Mouse (Mus musculus): ENCODE measurements around the gene Snx30.
A peak's percentile ranks its signal among the peaks of the same experiment; 100 is the strongest.
"Not testable (repeated sequence)": the region's sequence is repeated elsewhere in the genome, so short reads cannot be mapped to it uniquely, and the experiment has no call there.

Snx30 gene

DNA sequence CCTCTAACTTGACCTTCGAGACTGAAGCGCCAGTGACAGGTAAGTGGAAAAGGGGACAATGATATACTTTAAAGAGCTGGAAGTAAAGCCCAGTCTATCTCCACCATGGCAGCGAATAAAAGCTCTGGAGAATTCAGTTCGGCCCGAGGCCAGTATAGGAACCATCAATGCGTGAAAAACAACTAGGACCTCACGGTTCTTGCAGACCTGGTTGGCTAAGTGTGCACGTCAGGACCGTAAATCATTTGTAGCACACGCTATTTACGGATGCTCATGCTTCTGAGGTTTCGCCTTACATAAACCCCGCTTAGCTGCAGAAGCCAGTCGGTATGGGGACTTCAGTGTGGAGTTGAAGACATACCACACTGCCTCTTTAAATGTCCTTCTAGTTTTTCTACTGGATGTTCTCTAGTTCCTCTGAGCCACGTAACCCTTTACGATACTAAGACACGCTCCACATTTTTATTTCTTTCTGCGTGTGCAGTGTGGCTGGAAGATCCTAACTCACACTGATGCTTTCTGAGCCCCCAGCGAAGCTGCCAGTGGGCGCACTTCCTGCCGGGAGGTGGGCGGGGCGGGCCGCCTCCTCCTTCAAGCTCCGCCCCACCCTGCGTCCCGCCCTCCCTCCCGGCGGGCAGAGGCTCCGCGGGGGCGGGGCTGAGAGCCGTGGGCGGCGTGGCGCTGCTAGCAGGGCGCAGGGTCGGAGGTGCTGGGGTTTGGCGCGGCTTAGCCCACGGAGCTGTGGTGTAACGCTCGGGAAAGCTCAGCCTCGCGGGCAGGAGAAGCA, at the start of gene Snx30:
Gene Snx30 (plus strand): TSS at position 660 of the 787 bp plus-strand sequence.
- peak; percentile 81 for DNase-seq (ENCODE audit: low read depth, low spot score)

DNA sequence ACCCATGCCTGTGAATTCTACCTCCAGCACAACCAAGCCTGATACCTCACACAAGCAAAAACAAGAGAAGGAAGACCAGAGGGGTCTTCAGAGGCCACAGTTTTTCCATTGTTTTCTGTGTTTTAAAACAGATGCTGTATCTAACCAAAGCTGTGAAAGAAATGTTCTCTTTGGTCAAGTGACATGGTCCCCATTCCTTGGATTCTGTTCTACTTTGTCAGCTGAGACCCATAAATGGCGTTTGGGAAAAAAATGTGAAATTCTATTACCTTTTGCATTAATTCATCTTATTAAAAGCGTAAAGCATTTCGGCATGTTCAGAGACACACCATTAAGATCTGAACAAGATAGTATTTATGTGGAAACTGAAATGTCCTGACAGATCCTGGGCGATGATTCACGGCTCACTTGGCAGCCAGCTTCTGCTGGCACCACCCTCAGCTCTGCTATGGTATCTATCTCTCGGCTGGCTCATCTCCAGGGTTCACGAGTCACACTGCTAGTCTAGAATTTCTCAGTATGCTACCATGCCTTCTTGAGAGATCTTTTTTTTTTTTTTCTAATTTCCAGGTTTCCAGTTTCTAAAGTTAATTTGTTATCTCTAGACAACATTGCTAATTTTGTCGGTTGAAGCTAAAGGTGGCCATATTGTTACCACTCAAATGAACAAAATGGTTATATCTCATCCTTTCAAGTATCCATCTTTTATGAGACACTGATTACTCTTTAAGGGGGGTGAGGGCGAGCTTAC, 49.1 kb upstream of the Snx30 start:
- no peak for DNase-seq (ENCODE audit: low read depth, low spot score)

DNA sequence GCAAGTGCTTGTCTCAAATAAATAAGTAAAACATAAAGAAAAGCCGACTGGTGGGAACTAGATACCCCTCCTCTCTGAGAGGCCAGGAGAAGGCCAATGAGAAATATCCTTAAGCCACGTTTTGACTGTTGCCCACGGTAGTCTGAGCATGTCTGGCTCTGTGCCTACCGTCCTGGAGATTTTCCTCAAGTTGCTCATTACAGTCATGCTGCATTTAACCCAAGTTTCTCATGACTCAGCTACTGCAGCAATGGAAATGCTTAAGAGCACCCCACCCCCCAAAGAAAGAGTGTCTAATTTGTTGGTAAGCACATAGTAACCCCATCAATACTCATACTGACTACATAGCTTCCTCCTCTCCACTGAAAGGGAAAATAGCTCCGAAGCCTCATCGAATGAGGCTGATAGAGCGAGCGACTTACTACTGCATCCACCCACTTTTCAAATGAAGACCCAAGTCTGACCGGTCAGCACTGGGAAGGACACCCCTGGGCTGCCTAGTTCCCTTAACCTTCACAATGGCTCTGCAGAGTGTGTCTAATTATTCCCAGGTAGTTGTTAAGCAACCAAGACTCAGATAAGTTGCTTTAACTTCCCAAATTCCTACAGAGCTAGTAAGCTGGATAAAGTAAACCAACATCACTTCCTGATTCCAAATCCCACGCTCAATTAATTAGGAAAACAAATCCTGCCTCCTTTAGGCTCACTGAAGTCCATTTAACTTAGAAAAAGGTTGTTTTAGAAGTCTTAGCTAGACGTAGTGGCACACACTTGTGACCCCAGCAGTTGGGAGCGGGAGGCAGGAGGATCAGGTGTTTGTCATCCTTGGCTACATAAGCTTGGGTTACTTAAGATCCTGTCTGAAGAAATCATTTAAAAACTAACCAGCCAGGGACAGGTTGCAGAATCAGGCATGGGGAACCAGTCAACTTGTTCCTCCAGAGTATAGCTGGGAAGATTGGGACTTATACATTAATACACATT, 47.9 kb upstream of the Snx30 start:
- DNase-seq (ENCODE audit: low read depth, low spot score): no peak

DNA sequence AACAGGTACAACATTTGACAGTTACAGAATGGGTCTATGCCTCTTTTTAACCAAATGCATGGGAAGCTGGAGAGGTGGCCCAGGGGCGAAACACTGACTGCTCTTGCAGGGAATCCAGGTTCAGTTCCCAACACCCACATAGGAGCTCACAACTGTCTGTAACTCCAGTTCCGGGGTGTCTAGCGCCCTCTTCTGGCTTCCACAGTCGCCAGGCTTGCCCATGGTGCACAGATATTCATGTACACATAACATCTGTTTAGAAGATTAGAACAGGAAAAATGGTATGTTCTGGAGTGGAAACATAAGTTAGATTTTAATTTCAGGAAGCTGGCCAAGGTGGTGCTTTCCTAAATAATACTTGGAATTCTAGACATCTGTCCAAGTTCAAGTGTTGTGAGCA, 45.6 kb upstream of the Snx30 start:
- DNase-seq (ENCODE audit: low read depth, low spot score): no peak

DNA sequence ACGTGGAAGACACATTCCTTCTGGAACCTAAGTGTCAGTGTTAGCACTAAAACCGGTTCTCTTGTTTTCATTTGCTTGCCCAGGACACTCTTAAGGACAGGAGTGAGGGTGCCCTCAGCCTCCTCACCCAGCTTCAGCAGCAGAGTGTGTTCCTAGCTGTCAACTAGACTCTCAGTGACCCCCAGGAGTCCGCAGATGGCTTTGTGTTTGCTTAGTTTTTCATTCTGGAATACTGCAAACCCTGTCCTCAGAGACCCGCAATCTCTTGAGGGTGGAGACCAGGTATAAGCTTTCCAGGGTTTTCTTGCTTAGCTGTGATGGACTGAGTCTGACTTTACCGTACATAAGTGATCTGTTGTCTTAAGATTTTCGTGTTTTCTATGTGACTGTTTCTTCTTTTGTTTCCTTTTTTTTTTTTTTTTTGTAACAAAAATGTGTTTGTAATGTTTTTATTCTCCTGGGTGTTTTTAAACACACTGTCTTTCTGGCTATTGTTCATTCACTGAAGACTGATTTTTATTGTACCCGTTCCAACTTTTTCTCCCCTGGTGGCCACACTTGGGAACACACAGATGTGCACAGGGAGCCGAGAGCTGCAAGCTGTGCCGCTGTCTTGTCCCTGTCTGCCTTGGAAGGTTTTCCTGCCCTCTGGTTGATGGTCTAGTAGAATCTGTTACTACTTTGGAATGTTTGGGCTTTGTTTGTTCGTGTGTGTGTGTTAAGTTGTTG, 44.8 kb upstream of the Snx30 start:
- DNase-seq (ENCODE audit: low read depth, low spot score): no peak

DNA sequence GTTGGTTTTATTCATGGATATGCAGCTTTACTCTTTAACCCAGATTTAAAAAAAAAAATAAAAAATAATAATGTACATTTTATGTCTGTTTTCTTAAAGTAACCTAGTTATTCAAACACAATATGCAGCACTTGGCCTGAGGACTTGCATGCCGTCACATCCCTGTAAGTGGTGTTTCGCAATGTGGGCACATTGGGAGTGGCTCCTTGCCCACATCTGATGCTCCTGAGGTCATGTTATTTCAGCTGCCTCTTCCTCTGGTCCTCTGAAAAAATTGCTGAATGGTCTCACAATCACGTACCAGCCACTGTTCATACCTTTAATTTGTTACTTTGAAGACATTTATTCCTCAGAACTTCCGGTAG, 44.3 kb upstream of the Snx30 start:
- no peak for DNase-seq (ENCODE audit: low read depth, low spot score)

DNA sequence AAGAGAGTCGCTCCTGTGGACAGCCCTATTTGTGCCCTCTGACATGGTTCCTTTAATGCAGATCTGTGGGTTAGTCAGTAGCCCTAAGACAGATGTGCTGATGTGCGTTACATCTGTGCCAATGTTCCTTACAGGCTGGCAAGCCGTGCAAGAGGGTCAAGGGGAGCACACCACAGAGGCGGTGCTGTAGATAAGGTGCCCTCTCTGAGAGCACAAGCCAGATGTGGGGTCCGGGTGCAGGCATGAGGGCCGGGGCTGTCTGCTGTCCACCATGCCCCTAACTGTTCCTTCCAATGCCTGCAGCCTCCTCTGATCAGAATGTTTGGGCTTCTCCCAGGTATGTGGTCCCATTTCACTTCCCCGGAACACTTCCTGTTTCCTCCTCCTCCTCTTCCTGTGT, 40.7 kb upstream of the Snx30 start:
- no peak for DNase-seq (ENCODE audit: low read depth, low spot score)

DNA sequence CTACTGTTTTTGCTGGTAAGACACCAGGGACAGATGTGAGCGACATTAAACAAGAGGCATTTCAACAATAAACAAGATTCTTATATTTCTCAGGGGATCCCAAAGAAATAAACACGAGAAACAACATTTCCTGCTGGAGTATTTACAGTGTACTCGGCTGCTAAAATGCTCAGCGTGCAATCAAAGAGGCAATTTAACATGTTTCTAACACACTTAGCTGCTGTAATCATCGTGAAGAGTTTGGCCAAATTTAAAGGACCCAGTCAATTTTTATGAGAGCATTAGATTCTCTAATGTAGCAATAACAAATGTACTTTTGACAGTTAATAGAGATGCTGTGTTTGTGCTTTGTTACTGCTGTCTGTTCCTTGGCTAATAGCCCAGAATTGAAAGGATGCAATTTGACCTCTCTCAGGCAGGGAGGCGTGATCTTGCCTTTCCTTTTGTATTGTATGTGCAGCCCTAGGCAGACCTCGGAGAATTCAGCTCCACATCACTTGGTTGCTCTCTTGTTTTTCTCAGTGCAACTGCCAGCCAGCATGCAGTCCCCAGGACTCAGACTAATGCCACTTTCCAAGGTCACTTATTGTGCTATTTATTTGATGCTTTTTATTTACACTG, 40.1 kb upstream of the Snx30 start:
- DNase-seq (ENCODE audit: low read depth, low spot score): no peak

DNA sequence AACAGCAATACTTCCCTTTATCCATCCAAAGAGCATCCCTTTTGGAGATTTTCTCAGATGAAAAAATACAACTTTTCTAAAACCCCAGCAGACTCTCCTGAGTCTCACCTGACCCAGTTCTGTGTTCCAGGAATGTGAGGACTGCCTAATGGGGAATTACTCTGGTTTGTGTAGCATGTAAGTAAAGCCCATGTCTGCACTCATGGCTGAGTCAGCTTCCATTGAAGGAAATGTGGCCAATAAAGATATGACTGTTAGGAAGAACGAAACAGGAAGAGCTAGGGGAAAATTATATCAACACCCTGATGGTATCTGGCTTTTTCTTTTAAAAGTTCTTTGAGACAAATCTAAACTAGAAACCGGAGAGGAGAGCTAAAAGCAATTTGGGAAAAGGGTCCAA, 37.9 kb upstream of the Snx30 start:
- no peak for DNase-seq (ENCODE audit: low read depth, low spot score)

DNA sequence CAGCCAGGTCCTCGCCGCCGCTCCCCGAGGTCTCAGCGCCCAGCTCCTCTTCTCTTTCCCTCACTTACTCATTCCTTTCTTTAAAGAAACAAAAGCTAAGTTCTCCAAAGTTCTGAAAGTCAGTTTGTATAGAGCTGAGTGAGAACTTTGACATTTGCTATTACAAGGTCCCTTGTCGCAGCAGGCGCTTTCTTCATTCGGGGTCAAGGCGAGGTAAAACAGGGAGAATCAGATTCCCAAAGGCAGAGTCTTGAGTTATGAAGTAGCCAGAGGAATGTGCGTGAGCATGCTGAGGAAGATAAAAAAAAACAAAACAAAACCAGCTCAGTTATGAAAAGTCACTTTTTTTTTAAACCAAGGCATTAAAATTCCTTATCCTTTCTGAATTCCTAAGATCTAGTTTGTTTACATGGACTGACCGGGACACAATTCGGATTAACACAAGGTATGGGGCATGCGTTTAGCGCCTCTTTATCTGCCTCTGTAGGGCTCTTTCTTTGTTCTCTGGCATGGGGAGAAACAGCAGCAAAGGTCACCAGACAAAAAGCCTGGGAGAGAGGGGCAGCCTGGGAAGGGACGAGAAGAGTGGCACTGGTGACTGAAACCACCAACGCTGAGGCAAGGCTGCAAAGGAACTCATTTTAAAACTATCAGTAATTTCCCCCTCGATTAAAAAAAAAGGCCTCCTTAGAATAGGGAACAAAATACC, 33.3 kb upstream of the Snx30 start:
- DNase-seq (ENCODE audit: low read depth, low spot score): no peak

DNA sequence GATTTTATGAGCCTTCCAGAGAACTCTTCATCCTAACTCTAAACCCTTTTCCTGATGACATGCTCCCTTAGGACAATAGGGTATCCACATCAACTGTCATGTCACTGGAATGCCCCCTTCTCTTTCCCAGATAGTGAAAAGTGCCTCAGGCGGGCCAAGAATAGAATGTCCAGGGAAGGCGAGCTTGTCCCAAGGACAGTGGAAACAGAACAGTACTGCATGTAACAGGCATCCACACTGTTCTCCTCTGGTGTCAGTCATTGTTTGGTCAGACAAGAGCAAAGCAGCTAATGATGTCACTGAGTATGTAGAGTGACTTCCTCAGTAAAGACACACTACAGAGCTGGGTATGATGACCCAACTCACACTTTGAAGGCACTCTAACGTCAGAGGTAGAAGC, 27.8 kb upstream of the Snx30 start:
- no peak for DNase-seq (ENCODE audit: low read depth, low spot score)

DNA sequence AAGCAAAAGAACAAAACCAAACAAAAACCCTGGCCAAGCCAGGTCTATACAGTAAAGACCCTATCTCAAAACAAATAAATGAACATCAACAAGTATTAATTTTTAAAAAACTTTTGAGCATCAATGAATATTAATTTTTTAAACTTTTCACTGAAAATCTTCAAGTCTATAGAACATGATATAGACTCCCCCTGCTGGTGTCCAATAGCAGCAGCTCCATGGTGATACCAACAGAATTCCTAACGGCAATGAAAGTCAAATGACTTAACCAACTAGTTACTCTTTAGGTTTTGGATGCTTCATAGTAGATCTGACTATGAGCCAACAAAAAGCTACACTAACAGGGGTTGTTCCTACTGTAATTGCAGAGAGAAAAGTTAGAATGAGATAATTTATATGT, 25.1 kb upstream of the Snx30 start:
- DNase-seq (ENCODE audit: low read depth, low spot score): no peak

DNA sequence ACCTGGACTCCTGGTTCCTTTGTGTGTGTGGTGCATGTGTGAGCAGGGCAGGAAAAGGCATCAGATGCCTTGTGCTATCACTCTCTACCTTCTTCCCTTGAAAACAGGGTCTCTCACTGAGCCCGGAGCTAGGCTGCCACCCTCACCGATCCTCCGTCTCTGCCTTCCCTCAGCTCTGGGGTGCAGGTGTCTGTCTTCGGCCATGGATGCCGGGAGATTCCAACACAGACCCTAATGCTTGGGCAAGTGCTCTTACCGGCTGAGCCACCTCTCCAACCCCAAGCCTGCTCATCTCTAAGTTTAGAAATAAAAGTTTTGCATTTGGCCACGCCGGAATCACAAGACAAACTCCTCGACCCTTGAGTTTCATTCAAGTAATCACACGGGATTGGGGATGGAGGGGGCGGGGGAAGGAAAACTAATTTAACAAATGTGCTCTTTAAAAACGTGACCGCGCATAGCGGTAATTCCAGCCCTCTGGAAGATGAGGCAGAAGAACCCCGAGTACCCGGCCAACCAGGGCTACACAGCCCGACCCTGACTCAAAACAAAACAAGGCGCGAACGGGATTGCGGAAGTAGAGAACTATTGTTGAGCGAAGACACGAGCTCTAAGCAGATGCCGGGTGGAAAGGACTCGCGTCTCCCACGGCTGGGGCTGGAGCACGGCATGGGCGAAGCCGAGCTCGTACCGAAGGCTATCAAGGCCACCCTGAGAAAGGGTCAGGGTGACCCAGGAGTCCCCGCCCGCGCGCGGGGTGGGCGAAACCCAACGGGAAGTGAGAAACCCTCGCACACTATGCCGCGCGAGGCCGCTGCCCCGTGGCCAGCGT, 22.6 kb upstream of the Snx30 start:
- no peak for DNase-seq (ENCODE audit: low read depth, low spot score)

DNA sequence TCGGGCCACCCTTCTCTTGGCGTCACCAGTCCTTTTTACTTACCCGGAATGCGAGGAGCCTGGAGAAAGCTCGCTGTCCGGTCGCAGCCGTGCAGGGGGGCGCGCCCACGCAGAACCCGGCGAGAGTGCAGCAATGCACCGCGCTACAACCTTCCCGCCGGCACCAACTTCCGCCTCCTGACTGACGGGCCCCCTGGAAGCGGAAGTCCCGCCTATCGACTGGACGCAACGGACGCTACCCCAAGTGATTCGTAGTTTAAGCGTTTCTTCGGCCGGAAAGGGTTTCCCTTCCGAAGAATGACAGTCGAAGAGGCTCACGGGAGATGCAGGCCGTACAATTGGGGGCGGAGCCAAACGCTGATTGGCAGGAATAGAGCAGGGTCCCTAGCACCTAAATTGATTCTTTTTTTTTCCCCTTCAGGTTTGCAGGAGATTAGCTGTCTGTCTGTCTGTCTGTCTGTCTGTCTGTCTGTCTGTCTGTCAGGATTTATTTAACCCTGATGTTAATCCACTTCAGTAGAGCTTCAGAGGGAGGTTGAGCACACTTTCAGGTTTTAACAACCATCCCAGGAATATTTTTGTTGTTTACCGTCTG, 21.9 kb upstream of the Snx30 start:
- DNase-seq (ENCODE audit: low read depth, low spot score): peak; percentile 94

DNA sequence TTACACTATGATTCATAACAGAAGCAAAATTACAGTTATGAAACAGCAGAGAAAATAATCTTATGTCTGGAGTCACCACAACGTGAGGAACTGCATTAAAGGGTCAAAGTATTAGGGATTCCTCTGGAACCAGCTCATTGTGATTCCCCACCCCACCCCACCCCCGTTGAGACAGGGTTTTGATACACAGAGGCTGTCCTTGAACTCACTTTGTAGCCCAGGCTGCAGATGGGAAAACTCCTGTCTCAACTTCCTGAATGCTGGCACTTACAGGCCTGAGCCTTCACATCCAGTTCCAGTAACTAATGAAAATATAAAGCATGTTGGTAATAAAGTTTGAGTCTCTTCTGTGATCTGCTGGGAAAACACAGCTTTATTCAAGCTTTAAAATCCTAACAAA, 20.2 kb upstream of the Snx30 start:
- no peak for DNase-seq (ENCODE audit: low read depth, low spot score)

DNA sequence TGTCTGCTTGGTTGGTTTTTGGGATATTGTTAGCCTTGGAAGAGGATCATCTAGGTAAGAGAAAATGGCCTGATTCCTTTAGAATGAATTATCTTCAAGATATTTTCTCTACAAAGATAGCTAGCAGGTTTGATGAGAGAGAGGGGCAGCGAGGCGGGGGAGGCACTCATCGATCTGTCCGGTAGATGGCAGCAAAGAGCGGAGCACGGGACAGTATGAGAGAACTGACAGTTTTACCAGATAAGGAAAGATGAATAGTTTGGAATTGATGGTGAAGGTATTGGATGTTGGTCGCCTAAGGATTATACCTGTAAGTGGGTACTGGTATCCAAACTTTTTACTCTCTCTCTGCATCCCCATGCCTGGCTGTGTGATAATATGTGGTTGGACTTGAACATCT, 19.0 kb upstream of the Snx30 start:
- no peak for DNase-seq (ENCODE audit: low read depth, low spot score)

DNA sequence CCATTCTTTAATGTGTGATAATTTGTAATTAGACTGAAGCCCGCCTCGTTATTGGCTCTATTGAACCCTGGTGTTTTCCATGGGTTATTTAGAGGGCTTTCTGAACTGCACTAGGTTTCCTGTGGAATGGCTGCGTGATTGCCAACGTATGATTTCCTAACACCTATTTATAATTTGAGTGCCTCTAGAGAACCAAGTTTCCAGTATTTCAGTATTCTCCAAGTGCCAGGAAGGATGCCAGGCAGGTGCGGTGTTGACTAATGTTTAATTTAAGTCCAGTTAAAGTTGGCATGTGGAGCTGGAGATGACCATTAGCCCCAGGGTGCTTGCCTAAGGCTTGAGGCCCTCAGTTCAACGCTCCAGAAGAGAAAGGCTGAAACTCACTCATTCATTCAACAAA, 18.5 kb upstream of the Snx30 start:
- DNase-seq (ENCODE audit: low read depth, low spot score): no peak

DNA sequence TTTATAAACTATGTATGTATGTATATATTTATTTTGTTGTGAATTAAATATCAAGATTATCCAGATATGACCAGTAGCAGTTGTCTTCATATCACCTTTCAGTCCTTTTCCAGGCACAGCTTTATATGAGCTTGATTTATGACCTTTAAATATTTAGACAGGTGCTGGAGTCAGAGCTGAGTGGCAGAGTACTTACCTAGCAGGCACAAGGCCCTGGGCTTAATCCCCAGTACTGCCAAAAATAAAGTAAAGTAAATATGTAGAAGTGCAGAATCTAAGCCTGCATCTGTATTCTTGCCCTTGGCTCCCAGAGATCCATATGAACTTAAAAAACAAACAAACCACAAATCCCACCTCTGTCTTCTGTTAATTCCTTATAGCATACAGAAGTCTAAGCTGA, 16.6 kb upstream of the Snx30 start:
- DNase-seq (ENCODE audit: low read depth, low spot score): no peak

DNA sequence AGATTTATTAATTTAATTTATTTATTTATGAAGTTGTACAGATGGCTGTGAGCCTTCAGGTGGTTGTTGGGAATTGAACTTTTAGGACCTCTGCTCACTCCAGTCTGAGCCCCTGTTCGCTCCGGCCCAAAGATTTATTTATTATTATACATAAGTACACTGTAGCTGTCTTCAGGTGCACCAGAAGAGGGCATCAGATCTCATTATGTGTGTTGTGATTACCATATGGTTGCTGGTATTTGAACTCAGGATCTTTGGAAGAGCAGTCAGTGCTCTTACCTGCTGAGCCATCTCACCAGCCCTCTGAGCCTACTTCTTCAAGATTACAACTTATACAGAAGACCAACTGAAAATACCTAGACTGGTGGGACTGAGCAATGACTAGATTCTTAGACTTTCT, 12.0 kb upstream of the Snx30 start:
- not testable (repeated sequence) for DNase-seq (ENCODE audit: low read depth, low spot score)

All from retina, adult 2 months (tissue).